Mouse (Mus musculus) cerebellum, adult 2 months (tissue): Measurements from ENCODE around the gene Slc8a3. TPM values are rescaled to one million over a fixed set of nuclear protein-coding genes. Genes with fewer than 3 reads are reported as not detected.
A peak's percentile ranks its signal among the peaks of the same experiment; 100 is the strongest.

Source experiments
- DNase-seq, 2 experiments: peaks; one replicate each; pipeline ENCODE4 v3.0.0; 2021
- H3K27ac ChIP-seq: fragments of 200-500 bp; 2 replicates; pipeline ENCODE4 v1.5.1; 2012; ENCODE audit warnings: low read length, control low read depth, inconsistent platforms; ENCODE audit not compliant: insufficient read depth
- H3K27me3 ChIP-seq: fragments of 200-500 bp; 2 replicates; pipeline ENCODE4 v1.6.1; 2012; ENCODE audit warnings: inconsistent platforms, mild to moderate bottlenecking, low read length, moderate library complexity; ENCODE audit not compliant: control insufficient read depth, insufficient read depth
- H3K4me1 ChIP-seq: fragments of 200-500 bp; 2 replicates; pipeline ENCODE4 v1.6.1; 2011; ENCODE audit warnings: low read length; ENCODE audit not compliant: control insufficient read depth, insufficient read depth
- H3K4me3 ChIP-seq: fragments of 200-500 bp; replicated peaks from 2 replicates; pipeline ENCODE3; 2011; ENCODE audit warnings: mild to moderate bottlenecking, low read depth, low read length, control low read depth; ENCODE audit not compliant: insufficient read depth
- CTCF ChIP-seq: fragments of 200-500 bp; IDR thresholded peaks from 2 replicates; pipeline ENCODE4 v1.5.1; 2011; ENCODE audit warnings: low read depth, mild to moderate bottlenecking, control low read depth, low read length, moderate library complexity, borderline replicate concordance; ENCODE audit not compliant: insufficient read depth
- POLR2A ChIP-seq: fragments of 200-500 bp; IDR thresholded peaks from 2 replicates; pipeline ENCODE4 v1.6.1; 2011; ENCODE audit warnings: low read length, control low read depth, borderline replicate concordance; ENCODE audit not compliant: insufficient read depth
- WGBS: fragments of 180-500 bp; shearing (Covaris S2); methylation state at CpG from one replicate; pipeline ENCODE4 v1.1.7; 2018; 5-methylcytosine and 5-hydroxymethylcytosine counted together
- polyA plus RNA-seq: library from polyadenylated mRNA; depleted of rRNA; stranded (reverse); fragments of >200 nt; gene quantifications from 2 replicates; pipeline ENCODE4 v1.2.3, GENCODE M21; 2012; rRNA removed

Slc8a3 gene
- polyA plus RNA-seq, 1 experiment = 24.2 TPM

- Histone ChIP-seq H3K27me3 (no peaks in the 10 kb centered on the region), H3K4me1 (peaks cover 5% of the 10 kb centered on the region), H3K27ac (no peak overlapping the region), H3K4me3 (no peak overlapping the region)
- TF ChIP-seq CTCF = no peak
- no peak for TF ChIP-seq POLR2A
- peak in 1 of 2 experiments; percentile 48 for DNase-seq
- 25% methylated on average over 6 of the region's 6 CpGs for WGBS
Measured at GRCm38 (mm10) chr12:81147956-81148355, 185.0 kb downstream of the Slc8a3 start.

Other genes with a start within 250 kb of the Slc8a3 start
- 2.2 and 2.5 TPM in 2 replicates for gene Gm4787, start 46.3 kb upstream of the Slc8a3 start, polyA plus RNA-seq
- gene Adam4, start 88.8 kb upstream of the Slc8a3 start, polyA plus RNA-seq = 1.8 and 1.9 TPM in 2 replicates
- gene Cox16, start 151.9 kb upstream of the Slc8a3 start, polyA plus RNA-seq = 63.1 and 70.0 TPM in 2 replicates
- gene Gm20498, start 199.7 kb upstream of the Slc8a3 start, polyA plus RNA-seq = 22.6 and 23.7 TPM in 2 replicates
- 28.5 and 30.3 TPM in 2 replicates for gene Synj2bp, start 199.7 kb upstream of the Slc8a3 start, polyA plus RNA-seq
- 0.67 and 0.74 TPM in 2 replicates for gene Adam21, start 235.3 kb upstream of the Slc8a3 start, polyA plus RNA-seq